Mouse (Mus musculus): ENCODE data around the gene Zfp691. TPM values are rescaled to one million over a fixed set of nuclear protein-coding genes. Genes with fewer than 3 reads are reported as not detected.

Gene Zfp691
- total RNA-seq, 2 experiments from 2014 or later, result 6.9 to 8.6 TPM

- intact Hi-C loops (cut with DNase I), result no loop called here
- DNase-seq (ENCODE audit: low spot score in 2 of 2), result no peak
Measured at GRCm38 (mm10) chr4:119129096-119129495, 44.9 kb downstream of the Zfp691 start.

DNA sequence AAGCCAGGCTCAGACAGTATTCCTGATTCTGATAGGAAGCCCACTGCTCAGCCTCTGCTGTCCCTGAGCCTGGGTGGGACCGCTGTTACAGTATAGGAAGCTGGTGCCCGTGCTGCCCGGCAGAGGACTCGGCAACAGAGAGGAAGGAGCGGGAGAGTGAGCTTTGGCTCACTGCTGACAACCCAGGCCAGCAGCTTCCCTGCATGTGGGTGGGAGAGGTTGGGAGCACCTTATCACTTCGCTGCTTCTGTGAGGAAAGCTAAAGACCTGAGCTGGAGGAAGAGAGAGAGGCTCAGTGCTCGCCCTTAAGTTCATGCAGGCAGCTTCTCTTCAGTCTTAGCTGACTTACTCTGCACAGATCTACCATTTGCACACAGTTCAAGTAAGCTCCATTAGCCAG is 45.4 kb downstream of the Zfp691 start:
- no peak for DNase-seq (ENCODE audit: low spot score in 2 of 2)
- intact Hi-C loops (cut with DNase I), result no loop called here

- DNase-seq (ENCODE audit: low spot score in 2 of 2), result no peak
- intact Hi-C loops (cut with DNase I), result no loop called here
Measured at GRCm38 (mm10) chr4:119127229-119127628, 46.8 kb downstream of the Zfp691 start.

DNA sequence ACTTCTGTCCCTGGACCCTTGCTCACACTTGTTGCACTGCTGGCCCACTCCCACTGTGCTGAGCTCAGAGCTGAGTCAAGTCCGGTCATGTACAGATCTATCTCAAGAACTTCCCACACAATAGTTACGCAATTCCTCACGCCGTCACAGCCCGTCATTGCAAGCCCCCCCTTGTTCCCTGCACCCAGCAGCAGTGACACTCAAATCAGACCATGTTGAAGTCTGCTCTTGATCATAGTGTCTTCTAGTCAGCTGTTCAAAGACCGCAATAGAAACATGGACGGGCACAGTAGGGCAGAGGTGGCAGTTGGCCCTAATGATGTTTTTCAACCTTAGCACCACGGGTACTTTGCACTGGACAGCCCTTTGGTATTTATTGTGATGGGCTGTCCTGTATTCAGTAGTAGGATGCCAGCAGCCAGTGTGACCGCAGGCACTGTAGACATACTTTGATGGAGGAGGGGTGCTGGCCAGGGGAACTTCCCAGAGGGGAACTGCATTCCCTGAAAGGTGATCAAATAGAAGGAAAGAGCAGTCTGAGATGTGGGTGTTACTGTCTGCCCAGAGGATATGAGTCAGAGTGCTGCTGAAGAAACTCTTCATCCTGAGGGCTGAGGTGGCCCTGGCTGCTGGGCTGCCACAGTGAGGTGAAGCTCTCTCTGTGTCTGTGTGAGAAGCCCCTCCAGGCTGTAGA is 48.3 kb downstream of the Zfp691 start:
- intact Hi-C loops (cut with DNase I), result no loop called here
- DNase-seq (ENCODE audit: low spot score in 2 of 2), result no peak

GRCm38 (mm10) chr4:119124771-119125273 is 49.2 kb downstream of the Zfp691 start:
- intact Hi-C loops (cut with DNase I), result no loop called here

GRCm38 (mm10) chr4:119121249-119121648 is 52.7 kb downstream of the Zfp691 start:
- DNase-seq (ENCODE audit: low spot score in 2 of 2), result peak in 1 of 2 experiments; percentile 45
- intact Hi-C loops (cut with DNase I), result no loop called here

More at GRCm38 (mm10) chr4:119124771-119125273, 49.2 kb downstream of the Zfp691 start:
- no peak for DNase-seq (ENCODE audit: low spot score in 2 of 2)

GRCm38 (mm10) chr4:119120095-119120494 is 53.9 kb downstream of the Zfp691 start:
- intact Hi-C loops (cut with DNase I), result no loop called here
- DNase-seq (ENCODE audit: low spot score in 2 of 2), result no peak

Small RNA genes within 50 kb of the gene (microRNA-seq; reads per million reads assigned to microRNA genes)
- gene Mir1957a, result not detected

Other genes starting within 250 kb of the Zfp691 start
- gene Olfr1328, start 235.6 kb downstream of the Zfp691 start, total RNA-seq (2021), result not detected
- gene Lao1, start 212.6 kb downstream of the Zfp691 start, total RNA-seq (2021), result under 1 TPM; 0.35 to 0.82 TPM
- gene Slc2a1, start 65.5 kb downstream of the Zfp691 start, total RNA-seq (2021), result 100 to 1,000 TPM; 107 to 126 TPM
- gene Ermap, start 15.8 kb upstream of the Zfp691 start, total RNA-seq (2021), result under 1 TPM; 0.44 to 0.75 TPM
- 10 to 100 TPM; 18.5 to 20.5 TPM for gene Svbp, start 21.1 kb upstream of the Zfp691 start, total RNA-seq (2021)
- under 1 TPM; 0.57 to 0.91 TPM for gene Tmem269, start 44.0 kb upstream of the Zfp691 start, total RNA-seq (2021)
- gene AU022252, start 58.5 kb upstream of the Zfp691 start, total RNA-seq (2021), result 10 to 100 TPM; 28.0 to 34.5 TPM
- 1 to 10 TPM; 4.9 to 7.7 TPM for gene P3h1, start 58.7 kb upstream of the Zfp691 start, total RNA-seq (2021)
- gene Cldn19, start 81.2 kb upstream of the Zfp691 start, total RNA-seq (2021), result under 1 TPM; 0.27 to 0.32 TPM
- 100 to 1,000 TPM; 211 to 212 TPM for gene Ybx1, start 120.4 kb upstream of the Zfp691 start, total RNA-seq (2021)
- gene Ppih, start 146.4 kb upstream of the Zfp691 start, total RNA-seq (2021), result 10 to 100 TPM; 15.2 to 16.2 TPM
- 10 to 100 TPM; 19.5 to 23.3 TPM for gene Ccdc30, start 241.3 kb upstream of the Zfp691 start, total RNA-seq (2021)
- 1 to 10 TPM; 4.7 to 7.2 TPM for gene Ppcs, start 248.2 kb upstream of the Zfp691 start, total RNA-seq (2021)
- under 1 TPM in 1 of 2 experiments, not detected in 1; 0.88 TPM for gene Zmynd12, start 248.6 kb upstream of the Zfp691 start, total RNA-seq (2021)

Data from left cerebral cortex, postnatal 36 days (tissue).